Mouse (Mus musculus): ENCODE results near the gene Agrp.

DNA sequence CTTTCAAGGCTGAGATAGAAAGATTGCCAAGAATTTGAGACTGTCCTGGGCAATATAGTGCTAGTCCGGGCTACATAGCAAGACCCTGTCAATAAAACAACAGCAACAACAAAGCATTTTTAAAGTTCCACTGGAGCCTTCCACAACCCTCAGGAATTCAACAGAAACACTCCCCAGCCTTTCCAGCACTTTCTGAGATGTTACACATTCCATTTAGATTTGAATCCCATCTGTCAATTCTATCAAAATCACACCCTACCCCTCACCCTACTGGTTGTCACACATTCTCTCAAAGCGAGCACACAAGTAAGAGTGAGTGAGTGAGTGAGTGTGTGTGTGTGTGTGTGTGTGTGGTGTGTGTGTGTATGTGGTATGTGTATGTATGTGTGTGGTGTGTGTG lies 44.8 kb downstream of the Agrp start:
- TF ChIP-seq POLR2A (IDR thresholded peaks at IDR 0.05; ENCODE audit: borderline replicate concordance, extremely low read depth, low read depth, low read length) (no peak), CTCF (IDR thresholded peaks at IDR 0.05; ENCODE audit: insufficient read depth, low read length) (no peak)

Data from lung, adult 2 months (tissue).